Mouse (Mus musculus) ovary, postnatal 36 days (tissue): ENCODE measurements at regions not wholly inside any gene's neighbourhood (a gene's known extent, or its start where the extent isn't known, plus 50 kb on each side); places are given as distances from the start of the nearest gene placed in this dataset.
"Not testable (repeated sequence)": the region's sequence is repeated elsewhere in the genome, so short reads cannot be mapped to it uniquely, and the experiment has no call there.

Source experiments
- DNase-seq: peaks from one replicate; pipeline ENCODE4 v3.0.0; 2022; ENCODE audit warnings: low spot score, mixed read lengths

- no peak for DNase-seq
Measured at GRCm38 (mm10) chr3:17452984-17453383, 495.2 kb upstream of the Cypt12 start.

GRCm38 (mm10) chr3:17460545-17460944, 487.7 kb upstream of the Cypt12 start:
- DNase-seq = no peak

- DNase-seq = no peak
Measured at GRCm38 (mm10) chr3:17461365-17461764, 486.8 kb upstream of the Cypt12 start.

DNA sequence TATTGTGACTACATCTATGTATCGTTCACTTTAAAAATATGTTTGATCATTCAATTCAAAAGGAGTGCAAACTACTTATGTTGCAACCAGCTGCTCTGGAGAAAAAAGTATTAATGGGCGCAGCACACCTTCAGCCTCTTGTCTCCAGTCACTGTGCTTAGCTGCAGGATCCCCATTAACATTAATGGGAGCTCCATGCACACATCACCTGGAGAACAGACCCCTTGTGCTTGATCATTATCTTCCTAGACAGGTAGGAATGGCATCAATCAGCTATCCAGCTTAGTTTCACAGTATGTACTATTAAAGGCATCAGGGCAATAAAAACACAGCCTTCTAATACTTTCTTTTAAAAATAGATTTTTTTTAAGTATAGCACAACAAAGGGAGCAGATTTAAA, 474.4 kb upstream of the Cypt12 start:
- DNase-seq = no peak

GRCm38 (mm10) chr3:17489240-17490142, 458.7 kb upstream of the Cypt12 start:
- no peak for DNase-seq

DNA sequence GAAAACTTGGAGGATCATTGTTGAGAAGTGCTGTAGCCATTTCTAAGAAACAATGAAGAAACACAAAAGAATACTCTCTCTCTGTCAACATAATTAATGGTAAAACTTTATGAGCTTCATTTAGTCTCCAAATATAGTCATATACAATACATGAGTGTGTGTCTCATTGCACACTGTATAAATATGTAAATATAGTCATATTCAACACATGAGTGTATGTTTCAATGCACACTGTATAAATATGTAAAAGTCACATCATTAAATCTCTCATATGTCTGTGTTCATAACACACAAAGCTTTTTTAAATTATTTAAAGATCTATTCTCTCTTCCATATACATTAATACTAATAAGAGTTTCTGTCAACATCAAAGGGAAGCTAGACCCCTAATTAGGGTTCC, 457.6 kb upstream of the Cypt12 start:
- DNase-seq = no peak

DNA sequence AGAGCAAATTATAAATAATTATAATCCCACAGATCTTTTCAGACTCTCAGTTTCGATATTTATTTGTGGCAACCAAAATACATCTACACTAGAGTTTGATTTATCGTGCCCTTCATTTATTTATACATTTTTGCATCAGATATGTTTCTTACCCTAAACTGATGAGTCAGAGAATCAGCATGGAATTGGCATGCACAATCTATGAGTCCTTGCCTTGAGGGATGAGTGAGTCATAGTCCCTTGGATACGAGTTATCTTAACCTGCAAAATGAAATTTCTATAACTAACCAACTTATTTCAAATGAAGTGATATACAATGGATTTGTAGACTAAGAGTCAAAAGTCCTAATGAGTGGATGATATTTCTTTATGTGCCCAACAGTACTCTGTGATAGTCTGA, 449.9 kb upstream of the Cypt12 start:
- DNase-seq = no peak

DNA sequence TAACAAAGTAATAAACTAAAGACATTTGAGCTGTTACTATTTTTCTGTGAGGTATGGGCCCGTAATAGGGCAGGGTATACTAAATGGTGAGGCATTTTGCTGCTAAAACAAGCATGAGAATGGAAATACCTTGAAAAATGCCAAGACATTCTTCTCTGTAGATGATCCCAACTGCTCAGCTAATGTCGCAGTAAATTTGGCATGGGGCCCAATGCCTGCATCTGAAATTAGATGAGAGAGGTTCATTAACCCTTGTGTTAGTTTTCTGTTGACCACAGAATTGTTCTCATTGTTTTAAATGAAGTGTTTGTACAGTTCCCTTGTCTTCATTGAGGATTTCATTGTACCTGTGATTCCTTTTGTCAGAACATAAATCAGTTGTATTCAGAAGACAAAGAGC, 446.7 kb upstream of the Cypt12 start:
- DNase-seq = no peak

GRCm38 (mm10) chr3:17541346-17541745, 406.9 kb upstream of the Cypt12 start:
- no peak for DNase-seq

DNA sequence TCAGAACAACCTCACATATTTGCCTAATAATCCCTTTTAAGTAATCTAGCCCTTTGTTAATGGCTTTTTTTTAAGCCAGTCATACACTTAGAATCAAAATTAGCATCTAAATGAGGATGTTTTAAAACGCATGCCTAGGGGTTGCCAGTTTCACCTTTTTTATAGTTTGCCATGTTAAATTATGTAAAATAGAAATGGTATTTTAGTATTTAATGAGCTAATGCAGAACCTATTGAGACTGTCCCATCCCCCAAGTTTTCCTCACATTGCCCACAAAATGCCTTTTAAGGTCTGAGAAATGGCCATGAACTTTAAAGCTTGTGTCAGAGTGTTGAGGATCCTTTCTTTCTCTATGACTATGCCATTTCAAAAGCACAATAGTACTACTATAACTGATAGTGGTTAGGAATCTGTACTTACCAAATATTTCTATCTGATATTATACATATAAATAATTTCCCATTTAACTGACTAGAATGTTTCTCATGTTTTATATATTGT, 400.6 kb upstream of the Cypt12 start:
- DNase-seq = no peak

DNA sequence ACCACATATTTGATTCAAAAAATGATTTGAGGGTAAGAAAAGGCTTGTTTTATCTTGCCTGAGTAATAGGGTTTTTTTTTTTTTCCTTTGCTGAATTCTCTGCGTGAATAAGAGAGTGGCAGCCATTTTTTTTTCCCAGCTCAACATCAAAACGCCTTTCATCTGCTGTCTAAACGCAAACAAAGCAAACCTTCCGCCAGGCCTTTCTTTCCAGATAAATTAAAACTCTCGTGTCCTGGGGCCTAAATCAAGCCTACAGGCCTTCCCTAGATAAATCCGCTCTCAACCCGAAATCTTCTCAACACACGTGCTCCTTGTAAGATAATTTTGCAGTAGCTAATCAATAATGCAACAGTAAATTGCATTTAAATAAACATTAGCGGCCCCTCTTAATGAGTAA, 365.7 kb upstream of the Cypt12 start:
- no peak for DNase-seq

GRCm38 (mm10) chr3:17589956-17590546, 358.2 kb upstream of the Cypt12 start:
- no peak for DNase-seq

GRCm38 (mm10) chr3:17592463-17592862, 355.7 kb upstream of the Cypt12 start:
- no peak for DNase-seq

GRCm38 (mm10) chr3:17596365-17596764, 351.8 kb upstream of the Cypt12 start:
- DNase-seq = no peak

GRCm38 (mm10) chr3:17613486-17613885, 334.7 kb upstream of the Cypt12 start:
- no peak for DNase-seq

- DNase-seq = peak; percentile 8
Measured at GRCm38 (mm10) chr3:17616439-17617070, 331.7 kb upstream of the Cypt12 start.

- no peak for DNase-seq
Measured at GRCm38 (mm10) chr3:17619489-17619888, 328.7 kb upstream of the Cypt12 start.

DNA sequence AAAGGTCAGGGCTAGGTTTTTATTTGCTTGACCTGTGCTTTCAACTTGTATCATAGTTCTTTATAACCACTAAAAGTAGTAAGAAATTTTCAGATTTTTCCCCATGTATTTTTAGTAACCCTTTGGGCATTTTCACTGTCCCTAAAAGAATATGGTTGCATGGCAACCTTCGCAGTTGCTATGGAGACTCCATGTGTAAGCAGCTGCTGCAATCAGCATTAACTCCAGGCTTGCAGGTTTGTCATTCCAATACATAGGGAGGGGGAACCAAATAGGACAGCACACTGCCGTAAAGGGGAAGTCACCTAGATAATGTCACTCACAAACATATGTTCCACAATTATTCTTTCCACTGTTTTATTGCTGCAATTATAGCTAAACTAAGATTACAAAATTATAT, 328.3 kb upstream of the Cypt12 start:
- DNase-seq = no peak

GRCm38 (mm10) chr3:17620398-17620797, 327.8 kb upstream of the Cypt12 start:
- no peak for DNase-seq

DNA sequence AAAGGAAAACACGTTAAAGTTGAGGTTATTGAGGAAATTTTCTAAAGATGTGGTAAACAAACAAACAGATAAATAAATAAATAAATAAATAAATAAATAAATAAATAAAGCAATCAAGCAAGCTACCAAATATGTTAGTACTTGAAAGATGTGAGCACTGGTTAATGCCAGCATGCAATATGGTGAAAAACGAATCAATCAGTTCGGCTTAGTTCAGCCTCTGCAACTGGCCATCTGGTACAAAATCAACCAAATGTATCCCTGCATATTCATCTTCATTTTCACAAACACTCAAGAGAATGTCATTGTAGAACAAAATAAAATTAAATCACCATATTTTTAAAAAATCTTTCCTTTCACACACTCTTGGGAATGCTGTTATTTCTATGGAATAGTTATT, 315.7 kb upstream of the Cypt12 start:
- DNase-seq = no peak

DNA sequence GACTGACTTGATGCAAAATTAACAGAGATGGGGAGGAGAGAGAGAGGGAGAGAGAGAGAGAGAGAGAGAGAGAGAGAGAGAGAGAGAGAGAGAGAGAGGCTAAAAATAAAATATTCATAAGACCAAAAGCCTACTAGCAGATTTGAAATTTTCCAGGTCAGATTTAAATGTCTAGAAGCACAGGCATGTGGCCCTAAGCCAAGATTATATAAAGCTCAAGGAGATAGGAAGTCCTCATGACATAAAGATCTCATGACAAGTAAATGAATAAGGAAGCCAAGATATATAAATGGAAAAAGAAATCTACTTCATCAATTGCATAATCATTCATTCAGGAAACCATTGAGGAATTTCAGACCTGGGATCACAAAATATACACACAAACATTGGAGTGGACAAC, 311.9 kb upstream of the Cypt12 start:
- DNase-seq = no peak

GRCm38 (mm10) chr3:17659988-17660387, 288.2 kb upstream of the Cypt12 start:
- not testable (repeated sequence) for DNase-seq

- DNase-seq = no peak
Measured at GRCm38 (mm10) chr3:17661987-17662386, 286.2 kb upstream of the Cypt12 start.
